Mouse (Mus musculus) small intestine, adult 2 months (tissue): ENCODE data around the gene Ets2. TPM values are rescaled to one million over a fixed set of nuclear protein-coding genes. Genes with fewer than 3 reads are reported as not detected.
A peak's percentile ranks its signal among the peaks of the same experiment; 100 is the strongest.

Experiments used
- H3K27ac ChIP-seq: fragments of 200-500 bp; 2 replicates; pipeline ENCODE4 v1.5.1; 2012; ENCODE audit warnings: low read depth, low read length, control low read depth, inconsistent platforms; ENCODE audit not compliant: insufficient read depth
- H3K27me3 ChIP-seq: fragments of 200-500 bp; 2 replicates; pipeline ENCODE4 v1.6.1; 2012; ENCODE audit warnings: mild to moderate bottlenecking, moderate library complexity, low read length, inconsistent platforms; ENCODE audit not compliant: control insufficient read depth, insufficient read depth
- H3K36me3 ChIP-seq: fragments of 200-500 bp; 2 replicates; pipeline ENCODE4 v1.6.1; 2012; ENCODE audit warnings: mild to moderate bottlenecking, low read length, control low read depth, inconsistent platforms; ENCODE audit not compliant: control insufficient read depth, insufficient read depth
- H3K4me1 ChIP-seq: fragments of 200-500 bp; 2 replicates; pipeline ENCODE4 v1.6.1; 2012; ENCODE audit warnings: low read length, inconsistent platforms, mixed read lengths; ENCODE audit not compliant: control insufficient read depth, insufficient read depth, insufficient read length
- H3K4me3 ChIP-seq: fragments of 200-500 bp; 2 replicates; pipeline ENCODE4 v1.5.1; 2012; ENCODE audit warnings: low read depth, mild to moderate bottlenecking, control low read depth, inconsistent platforms, low read length, moderate library complexity
- CTCF ChIP-seq: fragments of 200-500 bp; IDR thresholded peaks from 2 replicates; pipeline ENCODE4 v1.5.1; 2012; ENCODE audit warnings: low read depth, mild to moderate bottlenecking, control low read depth, inconsistent platforms, low read length, moderate library complexity, mixed read lengths; ENCODE audit not compliant: insufficient replicate concordance, insufficient read length; ENCODE audit errors: extremely low read depth
- POLR2A ChIP-seq: fragments of 200-500 bp; IDR thresholded peaks from 2 replicates; pipeline ENCODE4 v1.6.1; 2012; ENCODE audit warnings: low read depth, mild to moderate bottlenecking, control low read depth, inconsistent platforms, low read length, moderate library complexity
- WGBS: fragments of 180-500 bp; shearing (Covaris S2); methylation state at CpG from one replicate; pipeline ENCODE4 v1.1.7; 2018; 5-methylcytosine and 5-hydroxymethylcytosine counted together
- polyA plus RNA-seq: library from polyadenylated mRNA; depleted of rRNA; stranded (reverse); fragments of >200 nt; gene quantifications from 2 replicates; pipeline ENCODE4 v1.2.3, GENCODE M21; 2012

Gene Ets2
- polyA plus RNA-seq, 1 experiment = 115 TPM

- Histone ChIP-seq H3K27me3 (no peaks in the 10 kb centered on the region), H3K4me1 (peaks cover 3% of the 10 kb centered on the region; the same call in 1 of the 2 replicates), H3K4me3 (no peak overlapping the region), H3K36me3 (no peaks in the 10 kb centered on the region), H3K27ac (no peak overlapping the region)
- WGBS = 86% methylated on average over 5 of the region's 5 CpGs
- TF ChIP-seq POLR2A (no peak), CTCF (no peak)
These were observed 41.0 kb upstream of the Ets2 start for GRCm38 (mm10) chr16:95660909-95661308.

DNA sequence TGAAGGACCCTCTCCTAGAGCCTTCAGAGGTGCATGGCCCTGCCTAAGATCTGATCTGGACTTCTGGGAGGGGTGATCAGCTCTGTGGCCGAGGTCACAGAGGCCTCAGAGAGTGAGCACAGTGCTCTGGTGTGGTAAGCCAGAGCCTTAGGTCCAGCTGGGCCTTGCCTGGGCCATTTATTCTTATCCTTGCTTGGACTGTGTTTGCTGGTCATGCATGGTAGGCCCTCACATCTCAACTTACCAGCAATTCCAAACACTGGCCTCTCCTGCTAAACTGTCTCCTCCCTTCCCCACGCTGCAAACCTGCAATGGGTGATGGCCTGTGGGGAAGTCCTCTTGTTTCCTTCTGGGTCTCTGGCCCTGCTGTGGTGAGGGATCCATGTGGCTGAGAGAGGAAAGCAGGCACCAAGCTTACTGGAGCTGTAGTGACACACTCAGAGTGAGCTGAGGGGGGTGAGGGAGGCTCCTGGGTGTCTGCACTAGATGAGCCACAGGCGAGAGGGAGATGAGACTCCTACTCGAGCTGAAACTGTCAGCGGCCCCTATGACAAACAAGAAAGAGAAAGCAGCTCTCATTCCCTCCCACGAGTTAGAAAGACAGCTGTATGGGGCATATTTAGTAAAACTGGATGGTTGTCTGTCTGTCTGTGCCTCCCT, 36.3 kb upstream of the Ets2 start:
- H3K36me3 ChIP-seq = no peaks in the 10 kb centered on the region
- H3K4me1 ChIP-seq = peaks cover 19% of the 10 kb centered on the region
- WGBS = 70% methylated on average over 6 of the region's 6 CpGs
- H3K27ac ChIP-seq = no peak overlapping the region
- H3K4me3 ChIP-seq = no peak overlapping the region
- no peaks in the 10 kb centered on the region for H3K27me3 ChIP-seq
- TF ChIP-seq CTCF = no peak

DNA sequence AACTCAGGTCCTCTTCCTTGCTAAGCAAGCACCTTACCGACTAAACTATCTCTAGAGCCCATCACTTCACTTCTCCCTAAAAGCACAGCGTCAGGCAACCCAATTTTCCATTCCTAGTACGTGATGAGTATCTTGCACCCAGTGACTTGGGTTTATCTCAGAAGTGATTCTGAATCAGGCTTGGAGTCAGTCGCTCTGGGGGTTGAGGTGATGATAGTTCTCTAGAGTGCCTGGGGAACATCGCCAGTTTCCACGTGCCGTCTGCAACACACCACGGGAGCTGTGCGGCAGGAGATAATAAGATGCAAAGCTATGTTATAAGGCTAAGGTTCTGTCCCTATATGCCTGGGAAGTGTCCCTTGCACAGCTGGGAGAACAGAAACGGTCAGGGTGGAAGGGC, 35.6 kb upstream of the Ets2 start:
- TF ChIP-seq POLR2A = no peak
- TF ChIP-seq CTCF = no peak
- WGBS = 93% methylated on average over 10 of the region's 10 CpGs
- no peaks in the 10 kb centered on the region for H3K36me3 ChIP-seq
- H3K27ac ChIP-seq = no peak overlapping the region
- no peak overlapping the region for H3K4me3 ChIP-seq
- H3K4me1 ChIP-seq = peaks cover 21% of the 10 kb centered on the region
- no peaks in the 10 kb centered on the region for H3K27me3 ChIP-seq

DNA sequence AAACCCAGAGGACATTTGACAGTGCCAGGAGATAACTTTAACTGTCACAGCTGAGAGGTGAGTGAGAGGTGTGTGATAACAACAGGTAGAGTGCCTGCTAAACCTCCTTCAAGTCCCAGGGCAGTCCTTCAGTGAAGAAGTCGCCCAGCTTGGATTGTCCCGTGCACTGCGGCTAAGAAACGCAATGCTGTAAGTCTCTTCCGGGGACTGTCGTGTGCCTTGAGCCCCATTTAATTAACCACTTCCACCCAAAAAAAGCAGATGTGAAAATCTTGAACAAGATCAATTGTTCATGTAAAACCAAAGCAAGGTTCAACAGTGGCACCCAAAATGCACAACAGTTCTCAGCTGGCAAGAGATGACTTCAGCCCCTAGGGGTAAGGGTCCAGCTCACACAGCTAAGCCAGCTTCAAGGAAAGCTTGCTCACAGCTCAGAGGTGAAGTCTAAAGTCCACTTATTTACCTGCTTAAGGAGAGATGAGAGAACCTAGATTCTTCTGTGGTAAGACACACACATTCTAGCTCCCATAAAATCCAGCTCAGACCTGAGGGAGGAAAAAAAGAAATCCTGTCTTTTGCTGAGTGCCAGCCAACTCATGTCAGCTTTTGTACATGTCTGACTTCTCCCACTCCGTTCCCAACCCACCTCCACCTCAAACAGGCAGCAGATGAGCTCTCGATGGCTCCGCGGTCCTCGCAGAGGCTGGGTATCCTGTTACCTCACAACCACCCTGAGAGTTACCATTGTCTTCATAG, 34.3 kb upstream of the Ets2 start:
- H3K27me3 ChIP-seq = no peaks in the 10 kb centered on the region
- H3K4me1 ChIP-seq = peaks cover 21% of the 10 kb centered on the region
- 40% methylated on average over 11 of the region's 11 CpGs for WGBS
- H3K4me3 ChIP-seq = no peak overlapping the region
- H3K27ac ChIP-seq = peak overlapping the region; percentile 60
- TF ChIP-seq CTCF = no peak
- TF ChIP-seq POLR2A = no peak
- no peaks in the 10 kb centered on the region for H3K36me3 ChIP-seq

- Histone ChIP-seq H3K4me1 (peaks cover 22% of the 10 kb centered on the region), H3K27ac (peak overlapping the region; percentile 60), H3K27me3 (no peaks in the 10 kb centered on the region), H3K36me3 (no peaks in the 10 kb centered on the region), H3K4me3 (peak overlapping the region; percentile 9; the same call in 1 of the 2 replicates)
- TF ChIP-seq CTCF (no peak), POLR2A (no peak)
- 24% methylated on average over 19 of the region's 19 CpGs for WGBS
These were observed 33.5 kb upstream of the Ets2 start for GRCm38 (mm10) chr16:95668151-95668993.

- WGBS = 13% methylated on average over 5 of the region's 5 CpGs
- peaks cover 19% of the 10 kb centered on the region; the same call in 1 of the 2 replicates for H3K4me1 ChIP-seq
- peak overlapping the region; percentile 37 for H3K4me3 ChIP-seq
- no peak for TF ChIP-seq POLR2A
- TF ChIP-seq CTCF = no peak; the same call in 1 of the 2 replicates
- H3K27ac ChIP-seq = peak overlapping the region; percentile 70
- no peaks in the 10 kb centered on the region for H3K27me3 ChIP-seq
- no peaks in the 10 kb centered on the region for H3K36me3 ChIP-seq
These were observed 27.4 kb upstream of the Ets2 start for GRCm38 (mm10) chr16:95674452-95674921.
